Mouse (Mus musculus) liver, adult 2 months (tissue): ENCODE measurements around the gene Smap1. TPM values are rescaled to one million over a fixed set of nuclear protein-coding genes. Genes with fewer than 3 reads are reported as not detected.

Source experiments
- DNase-seq: peaks from one replicate; pipeline ENCODE4 v3.0.0-alpha.2; 2011; ENCODE audit warnings: low read depth, low spot score; ENCODE audit errors: extremely low read depth
- H3K27ac ChIP-seq: fragments of 200-500 bp; replicated peaks from 2 replicates; pipeline ENCODE4 v1.5.1; 2012; ENCODE audit warnings: low read depth, mild to moderate bottlenecking, control low read depth, inconsistent platforms, low read length; ENCODE audit not compliant: insufficient read depth
- H3K27me3 ChIP-seq: fragments of 200-500 bp; 2 replicates; pipeline ENCODE4 v1.6.1; 2012; ENCODE audit warnings: mild to moderate bottlenecking, moderate library complexity, low read length, inconsistent platforms; ENCODE audit not compliant: control insufficient read depth, insufficient read depth
- H3K36me3 ChIP-seq: fragments of 200-500 bp; 2 replicates; pipeline ENCODE4 v1.6.1; 2012; ENCODE audit warnings: low read length, inconsistent platforms; ENCODE audit not compliant: control insufficient read depth, insufficient read depth
- H3K4me1 ChIP-seq: fragments of 200-500 bp; 2 replicates; pipeline ENCODE4 v1.6.1; 2011; ENCODE audit warnings: low read length; ENCODE audit not compliant: control insufficient read depth, insufficient read depth
- H3K4me3 ChIP-seq: fragments of 200-500 bp; 2 replicates; pipeline ENCODE4 v1.5.1; 2011; ENCODE audit warnings: low read depth, mild to moderate bottlenecking, control low read depth, low read length, moderate library complexity; ENCODE audit not compliant: insufficient read depth
- H3K79me2 ChIP-seq: fragments of 200-500 bp; 2 replicates; pipeline ENCODE4 v1.6.1; 2012; ENCODE audit warnings: inconsistent platforms, mild to moderate bottlenecking, low read length, moderate library complexity; ENCODE audit not compliant: control insufficient read depth, insufficient read depth
- H3K9ac ChIP-seq: fragments of 200-500 bp; 2 replicates; pipeline ENCODE4 v1.6.1; 2012; ENCODE audit warnings: low read depth, mild to moderate bottlenecking, control low read depth, inconsistent platforms, low read length
- CTCF ChIP-seq: fragments of 200-500 bp; IDR thresholded peaks from 2 replicates; pipeline ENCODE4 v1.5.1; 2011; ENCODE audit warnings: low read depth, low read length, control low read depth
- POLR2A ChIP-seq: fragments of 200-500 bp; IDR thresholded peaks from 2 replicates; pipeline ENCODE4 v1.6.1; 2011; ENCODE audit warnings: low read length, control low read depth; ENCODE audit not compliant: insufficient read depth; ENCODE audit errors: extremely low read depth
- WGBS: fragments of 180-500 bp; shearing (Covaris S2); methylation state at CpG from one replicate; pipeline ENCODE4 v1.1.7; 2018; 5-methylcytosine and 5-hydroxymethylcytosine counted together
- polyA plus RNA-seq: library from polyadenylated mRNA; depleted of rRNA; stranded (reverse); fragments of >200 nt; gene quantifications from 2 replicates; pipeline ENCODE4 v1.2.3, GENCODE M21; 2012
- total RNA-seq: library from RNA; depleted of rRNA; stranded (reverse); fragments of >200 nt; gene quantifications from 2 replicates; pipeline ENCODE4 v1.2.3, GENCODE M21; 2014

Smap1 gene
- total and polyA plus RNA-seq, 2 experiments, result 11.2 to 14.4 TPM

DNA sequence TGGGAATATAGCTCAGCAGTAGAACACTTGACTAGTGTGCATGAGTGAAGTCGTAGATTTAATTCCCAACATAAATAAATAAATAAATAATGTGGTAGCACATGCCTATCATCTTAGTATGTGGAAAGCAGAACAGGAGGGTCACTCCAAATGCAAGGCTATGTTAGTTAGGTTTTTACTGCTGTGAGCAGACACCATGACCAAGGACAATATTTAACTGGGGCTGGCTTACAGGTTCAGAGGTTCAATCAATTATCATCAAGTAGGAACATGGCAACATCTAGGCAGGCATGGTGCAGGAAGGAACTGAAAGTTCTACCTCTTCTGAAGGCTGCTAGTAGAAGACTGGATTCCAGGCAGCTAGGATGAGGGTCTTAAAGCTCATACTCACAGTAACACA is 22.0 kb upstream of the Smap1 start:
- Histone ChIP-seq H3K27me3 (no peaks in the 10 kb centered on the region), H3K9ac (no peak overlapping the region), H3K4me3 (no peak overlapping the region), H3K4me1 (no peaks in the 10 kb centered on the region), H3K27ac (no peak overlapping the region), H3K36me3 (no peaks in the 10 kb centered on the region), H3K79me2 (no peaks in the 10 kb centered on the region)
- TF ChIP-seq POLR2A (no peak), CTCF (no peak)
- DNase-seq, result no peak
- WGBS, result 98% methylated on average over 1 of the region's 1 CpGs

DNA sequence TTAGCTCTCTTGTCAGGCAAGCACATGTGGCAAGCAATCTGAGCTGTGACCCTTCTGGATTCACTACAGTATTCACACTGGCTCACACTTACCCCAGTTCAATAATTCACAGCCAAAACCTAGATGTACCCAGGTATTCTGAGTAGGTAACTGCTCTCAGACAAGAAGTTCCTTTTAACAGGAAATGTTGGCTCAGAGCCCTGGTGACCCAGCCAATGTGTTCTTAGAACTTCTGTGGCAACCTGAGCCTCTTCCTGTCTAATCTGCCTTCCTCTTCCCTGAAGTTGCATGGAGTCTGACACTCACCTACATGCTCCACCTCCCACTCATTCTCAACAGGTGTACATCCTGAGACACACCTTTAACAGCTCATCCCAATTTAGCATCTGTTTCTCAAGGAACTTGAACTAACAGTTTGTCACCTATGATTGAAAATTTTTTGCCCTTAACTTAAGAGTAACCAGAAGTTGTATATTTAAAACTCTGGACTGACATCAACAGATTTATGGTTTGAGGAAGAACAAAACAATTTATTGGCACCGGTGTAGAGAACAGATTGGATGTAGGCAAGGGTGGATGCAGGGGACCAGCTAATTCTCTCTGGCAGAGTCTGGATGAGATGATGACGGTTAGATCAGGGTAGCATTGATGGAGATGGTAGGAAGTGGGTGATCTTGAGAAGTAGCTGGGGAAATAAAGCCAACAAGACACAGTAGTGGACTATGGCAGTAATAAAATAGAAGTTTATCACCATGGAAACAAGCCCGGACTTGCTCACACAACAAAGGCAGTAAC is 21.2 kb upstream of the Smap1 start:
- no peak for TF ChIP-seq CTCF
- TF ChIP-seq POLR2A, result no peak
- H3K27me3 ChIP-seq, result no peaks in the 10 kb centered on the region
- DNase-seq, result no peak
- no peak overlapping the region for H3K9ac ChIP-seq
- H3K36me3 ChIP-seq, result no peaks in the 10 kb centered on the region
- H3K27ac ChIP-seq, result no peak overlapping the region
- 84% methylated on average over 3 of the region's 3 CpGs for WGBS
- no peaks in the 10 kb centered on the region for H3K4me1 ChIP-seq
- no peaks in the 10 kb centered on the region for H3K79me2 ChIP-seq
- no peak overlapping the region for H3K4me3 ChIP-seq

DNA sequence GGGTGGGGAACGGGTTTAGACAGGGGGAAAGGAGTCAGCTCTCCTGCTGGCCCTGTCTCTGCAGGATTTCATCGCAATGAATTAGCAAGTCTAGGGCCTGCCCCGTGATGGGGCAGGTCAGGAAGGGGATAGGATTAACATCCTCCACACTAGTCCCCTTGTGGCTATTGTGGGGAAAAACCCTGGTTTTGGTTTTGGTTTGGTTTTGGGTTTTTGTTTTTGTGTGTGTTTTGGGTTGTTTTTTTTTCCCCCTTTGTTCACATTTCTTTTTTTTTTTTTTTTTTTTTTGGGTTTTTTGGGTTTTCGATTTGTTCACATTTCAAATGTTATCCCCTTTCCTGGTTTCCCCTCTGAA is 13.3 kb upstream of the Smap1 start:
- DNase-seq, result no peak
- H3K79me2 ChIP-seq, result no peaks in the 10 kb centered on the region
- no peak overlapping the region for H3K9ac ChIP-seq
- H3K27ac ChIP-seq, result no peak overlapping the region
- H3K4me1 ChIP-seq, result no peaks in the 10 kb centered on the region
- H3K27me3 ChIP-seq, result no peaks in the 10 kb centered on the region
- no peaks in the 10 kb centered on the region for H3K36me3 ChIP-seq
- WGBS, result 46% methylated on average over 4 of the region's 4 CpGs
- TF ChIP-seq POLR2A (no peak), CTCF (no peak)
- H3K4me3 ChIP-seq, result no peak overlapping the region

DNA sequence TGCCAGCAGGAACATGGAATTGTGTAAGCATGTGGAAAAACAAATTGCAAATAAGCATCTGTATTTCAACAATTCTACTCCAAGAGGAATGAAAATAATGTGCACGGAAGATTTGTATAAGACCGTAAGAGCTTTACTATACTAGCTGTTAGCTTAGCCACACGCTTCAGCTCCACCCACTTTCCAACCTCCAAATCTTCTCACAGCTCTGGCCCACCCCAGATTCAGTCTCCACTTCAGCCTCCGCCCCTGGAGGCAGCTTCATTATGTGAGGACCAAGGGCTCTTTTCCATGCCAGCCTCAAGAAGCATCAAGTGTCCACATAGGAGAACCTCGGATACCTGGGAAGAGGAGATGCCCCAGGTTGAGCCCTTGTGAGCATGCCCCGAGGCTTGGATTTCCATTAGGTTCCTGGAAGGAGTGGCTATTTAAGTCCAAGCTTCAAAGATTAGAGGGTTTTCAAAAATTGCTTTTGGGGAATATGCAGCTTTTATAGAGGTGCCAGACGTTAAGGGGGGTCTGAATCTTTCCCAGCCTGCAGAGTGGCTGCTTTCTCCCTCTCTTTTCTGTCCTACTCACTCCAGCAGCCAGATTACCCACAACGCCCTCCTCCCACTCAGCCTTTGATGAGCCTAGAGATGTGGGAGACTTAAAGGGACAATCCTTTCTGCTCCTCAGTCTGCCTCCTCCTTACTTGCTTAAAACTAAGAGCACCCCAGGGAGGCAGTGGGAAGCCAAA is 12.7 kb upstream of the Smap1 start:
- no peak overlapping the region for H3K4me3 ChIP-seq
- H3K36me3 ChIP-seq, result no peaks in the 10 kb centered on the region
- H3K27ac ChIP-seq, result no peak overlapping the region
- no peak for DNase-seq
- TF ChIP-seq POLR2A, result no peak
- TF ChIP-seq CTCF, result no peak
- no peak overlapping the region for H3K9ac ChIP-seq
- H3K27me3 ChIP-seq, result no peaks in the 10 kb centered on the region
- H3K79me2 ChIP-seq, result no peaks in the 10 kb centered on the region
- WGBS, result 65% methylated on average over 8 of the region's 8 CpGs
- no peaks in the 10 kb centered on the region for H3K4me1 ChIP-seq

DNA sequence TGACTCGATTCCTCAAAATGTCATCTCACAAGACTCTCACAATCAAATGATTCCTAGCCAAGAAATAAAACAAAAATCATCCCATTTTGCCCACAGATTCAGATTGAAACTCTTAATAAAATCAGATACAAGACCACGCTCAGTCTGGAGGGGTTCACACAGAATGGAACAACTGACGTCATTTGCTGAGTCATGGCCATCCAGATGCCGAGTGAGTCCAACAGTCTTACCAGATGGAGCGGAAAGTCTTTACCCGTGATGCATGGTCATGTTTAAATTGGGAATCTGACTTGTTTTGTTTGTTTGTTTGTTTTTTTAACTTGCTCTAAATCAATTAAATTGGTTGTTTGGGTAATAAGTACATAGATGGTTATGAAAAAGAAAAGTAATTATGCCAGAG is 7.3 kb upstream of the Smap1 start:
- no peak overlapping the region for H3K27ac ChIP-seq
- H3K9ac ChIP-seq, result no peak overlapping the region
- H3K36me3 ChIP-seq, result no peaks in the 10 kb centered on the region
- DNase-seq, result no peak
- TF ChIP-seq CTCF (no peak), POLR2A (no peak)
- WGBS, result 89% methylated on average over 6 of the region's 6 CpGs
- H3K27me3 ChIP-seq, result no peaks in the 10 kb centered on the region
- no peak overlapping the region for H3K4me3 ChIP-seq
- no peaks in the 10 kb centered on the region for H3K79me2 ChIP-seq
- no peaks in the 10 kb centered on the region for H3K4me1 ChIP-seq

DNA sequence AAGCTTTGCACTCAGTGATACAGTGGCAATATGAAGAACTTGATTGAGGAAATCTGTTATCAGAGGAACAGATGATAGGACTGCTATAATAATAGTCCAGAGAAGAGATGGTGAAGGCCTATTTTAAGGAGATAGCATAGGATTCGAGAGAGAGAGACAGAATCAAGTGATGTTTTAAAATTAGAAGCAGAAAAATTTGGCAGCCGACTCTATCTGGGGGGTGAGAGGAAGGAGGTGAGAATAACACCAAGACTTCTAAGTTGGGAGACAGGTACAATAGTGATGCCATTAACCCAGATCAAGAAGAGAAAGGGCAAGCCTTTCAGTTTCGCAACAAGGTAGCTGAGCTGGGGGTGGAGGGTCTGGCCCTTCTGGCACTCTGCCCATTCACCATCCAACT is 6.3 kb upstream of the Smap1 start:
- no peak for TF ChIP-seq CTCF
- TF ChIP-seq POLR2A, result no peak
- no peak overlapping the region for H3K4me3 ChIP-seq
- no peaks in the 10 kb centered on the region for H3K4me1 ChIP-seq
- H3K27ac ChIP-seq, result no peak overlapping the region
- no peaks in the 10 kb centered on the region for H3K27me3 ChIP-seq
- 78% methylated on average over 3 of the region's 3 CpGs for WGBS
- no peaks in the 10 kb centered on the region for H3K36me3 ChIP-seq
- DNase-seq, result no peak
- H3K9ac ChIP-seq, result no peak overlapping the region
- no peaks in the 10 kb centered on the region for H3K79me2 ChIP-seq
